9 mouse cellular contexts compared by ENCODE assay signal in the genomic region with DNA sequence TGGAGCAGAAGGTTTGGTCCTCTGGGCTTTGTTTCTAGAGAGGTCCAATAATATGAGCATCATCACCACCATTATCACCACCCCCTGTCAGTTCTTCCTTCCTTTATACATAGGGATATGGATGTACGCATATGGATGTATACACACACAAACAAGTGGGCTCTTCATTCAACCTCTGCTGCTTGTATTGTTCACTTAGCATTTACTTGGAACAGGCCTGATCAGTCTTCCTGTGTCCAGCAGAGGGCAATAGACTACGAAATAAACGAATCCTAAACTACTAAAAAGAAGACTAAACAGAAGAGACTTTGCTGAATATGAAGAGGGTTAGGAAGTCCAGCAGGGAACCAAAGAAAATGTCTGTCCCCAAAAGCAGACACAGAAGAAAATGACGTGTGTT. TPM values are rescaled to one million over a fixed set of nuclear protein-coding genes. Genes with fewer than 3 reads are reported as not detected.
A peak's percentile ranks its signal among the peaks of the same experiment; 100 is the strongest.
DNase-seq lines count a peak whose midpoint lies in the region; ATAC-seq and TF ChIP-seq lines count a peak whose summit lies in the region.
"Had no signal": no experiment of that assay in that cellular context is flagged by ENCODE, and none has a peak within 500 bp of the region (broad histone marks: within the 10 kb centered on the region; RNA-seq: fewer than 3 reads in every experiment).

No protein-coding gene starts in this region.

- DNase-seq in forebrain, postnatal 0 days: peak; percentile 39
- DNase-seq in lung, embryonic 14.5 days: peak; percentile 73
- DNase-seq in lung, postnatal 14 days: no peak
- peak; percentile 32 for DNase-seq in embryo, embryonic 11 days
- peak; percentile 55 for DNase-seq in retina, postnatal 1 day
- DNase-seq in right cerebral cortex, postnatal 4 days: no peak

- no peaks in the 10 kb centered on the region for H3K27me3 ChIP-seq in forebrain, postnatal 0 days (ENCODE audit: insufficient read depth, low read length)
- H3K27me3 ChIP-seq in forebrain, embryonic 13.5 days: no peaks in the 10 kb centered on the region
- H3K27me3 ChIP-seq in lung, embryonic 14.5 days (ENCODE audit: insufficient read depth, low read length): no peaks in the 10 kb centered on the region
- no peaks in the 10 kb centered on the region for H3K27me3 ChIP-seq in forebrain, embryonic 16.5 days (replicated peaks; ENCODE audit: control insufficient read depth, insufficient read depth, low read length)

- no peaks in the 10 kb centered on the region for H3K36me3 ChIP-seq in forebrain, postnatal 0 days (ENCODE audit: insufficient read depth)
- H3K36me3 ChIP-seq in forebrain, embryonic 13.5 days (ENCODE audit: poor library complexity, severe bottlenecking): no peaks in the 10 kb centered on the region
- no peaks in the 10 kb centered on the region for H3K36me3 ChIP-seq in lung, embryonic 14.5 days (ENCODE audit: insufficient read depth)
- no peaks in the 10 kb centered on the region for H3K36me3 ChIP-seq in forebrain, embryonic 16.5 days (ENCODE audit: control insufficient read depth, insufficient read depth)

- 39% methylated on average over 4 of the region's 4 CpGs for WGBS in forebrain, postnatal 0 days
- WGBS in forebrain, embryonic 13.5 days: 51% methylated on average over 4 of the region's 4 CpGs
- WGBS in lung, embryonic 14.5 days: 39% methylated on average over 4 of the region's 4 CpGs
- WGBS in forebrain, embryonic 16.5 days: 56% methylated on average over 4 of the region's 4 CpGs

- no peaks in the 10 kb centered on the region for H3K4me1 ChIP-seq in forebrain, postnatal 0 days (ENCODE audit: insufficient read depth)
- H3K4me1 ChIP-seq in forebrain, embryonic 13.5 days: 0 out of 2 replicates have a peak, but pooled peaks cover 4% of the 10 kb centered on the region
- no peaks in the 10 kb centered on the region for H3K4me1 ChIP-seq in lung, embryonic 14.5 days (ENCODE audit: insufficient read depth)
- 0 out of 2 replicates have a peak, but pooled peaks cover 3% of the 10 kb centered on the region for H3K4me1 ChIP-seq in forebrain, embryonic 16.5 days (replicated peaks; ENCODE audit: control insufficient read depth, insufficient read depth, low read length)

- no peak overlapping the region for H3K9ac ChIP-seq in forebrain, postnatal 0 days
- no peak overlapping the region for H3K9ac ChIP-seq in forebrain, embryonic 13.5 days
- H3K9ac ChIP-seq in lung, embryonic 14.5 days: no peak overlapping the region
- no peak overlapping the region for H3K9ac ChIP-seq in forebrain, embryonic 16.5 days (replicated peaks; ENCODE audit: low read depth, low read length)

- no peaks in the 10 kb centered on the region for H3K9me3 ChIP-seq in forebrain, postnatal 0 days (ENCODE audit: low read length)
- H3K9me3 ChIP-seq in forebrain, embryonic 13.5 days (replicated peaks): no peaks in the 10 kb centered on the region
- no peaks in the 10 kb centered on the region for H3K9me3 ChIP-seq in lung, embryonic 14.5 days (ENCODE audit: low read depth, low read length)
- H3K9me3 ChIP-seq in forebrain, embryonic 16.5 days (ENCODE audit: control insufficient read depth, low read length): no peaks in the 10 kb centered on the region

- ATAC-seq in forebrain, postnatal 0 days: no peak
- no peak for ATAC-seq in forebrain, embryonic 13.5 days
- no peak for ATAC-seq in lung, embryonic 14.5 days (ENCODE audit: insufficient read depth)
- no peak for ATAC-seq in forebrain, embryonic 16.5 days

- H3K4me2 ChIP-seq in forebrain, postnatal 0 days (ENCODE audit: low read depth): no peak overlapping the region
- no peak overlapping the region for H3K4me2 ChIP-seq in forebrain, embryonic 13.5 days
- no peak overlapping the region for H3K4me2 ChIP-seq in lung, embryonic 14.5 days
- H3K4me2 ChIP-seq in forebrain, embryonic 16.5 days (ENCODE audit: low read length): no peak overlapping the region

- peak; percentile 60 for TF ChIP-seq CTCF in forebrain, postnatal 0 days (IDR thresholded peaks at IDR 0.05; ENCODE audit: low read depth)
- peak; percentile 61 for TF ChIP-seq CTCF in lung, embryonic 14.5 days (IDR thresholded peaks at IDR 0.05; ENCODE audit: low read depth)

- H3K27ac ChIP-seq in forebrain, postnatal 0 days (ENCODE audit: low read depth, low read length): no peak overlapping the region
- no peak overlapping the region for H3K27ac ChIP-seq in forebrain, embryonic 13.5 days
- H3K27ac ChIP-seq in lung, embryonic 14.5 days (ENCODE audit: low read depth): no peak overlapping the region
- H3K27ac ChIP-seq in forebrain, embryonic 16.5 days (ENCODE audit: low read length): no peak overlapping the region

- no peak overlapping the region for H3K4me3 ChIP-seq in forebrain, postnatal 0 days (ENCODE audit: low read depth, low read length)
- H3K4me3 ChIP-seq in forebrain, embryonic 13.5 days: no peak overlapping the region
- no peak overlapping the region for H3K4me3 ChIP-seq in lung, embryonic 14.5 days (ENCODE audit: low read depth, low read length)
- H3K4me3 ChIP-seq in forebrain, embryonic 16.5 days (replicated peaks; ENCODE audit: low read length): no peak overlapping the region

RNA-seq across cellular contexts. Expression of a gene that starts 6.2 kb away (rescaled TPM):
- 0.92 and 2.8 TPM in 2 replicates for total RNA-seq in forebrain, postnatal 0 days (2014; rRNA removed)
- polyA plus RNA-seq in forebrain, postnatal 0 days (2015; fragmentation: Nextera tagmentation; extraction: Ambion mirVana): 0.80 and 1.5 TPM in 2 replicates
- 0.40 and 0.54 TPM in 2 replicates for polyA plus RNA-seq in forebrain, embryonic 13.5 days (2015; fragmentation: Nextera tagmentation; extraction: Ambion mirVana)
- polyA plus RNA-seq in lung, embryonic 14.5 days (2014; fragmentation: Nextera tagmentation; extraction: Ambion mirVana): 0.31 and 0.39 TPM in 2 replicates
- polyA plus RNA-seq in forebrain, embryonic 16.5 days (2015; fragmentation: Nextera tagmentation; extraction: Ambion mirVana): 0.62 and 0.89 TPM in 2 replicates

RNA-seq across cellular contexts. Expression of a gene that starts 7.2 kb away (rescaled TPM):
- not detected in 2 replicates for total RNA-seq in forebrain, postnatal 0 days (2014; rRNA removed)
- not detected in 2 replicates for polyA plus RNA-seq in forebrain, postnatal 0 days (2015; fragmentation: Nextera tagmentation; extraction: Ambion mirVana)
- polyA plus RNA-seq in forebrain, embryonic 13.5 days (2015; fragmentation: Nextera tagmentation; extraction: Ambion mirVana): not detected in 2 replicates
- polyA plus RNA-seq in lung, embryonic 14.5 days (2014; fragmentation: Nextera tagmentation; extraction: Ambion mirVana): not detected in 2 replicates
- polyA plus RNA-seq in forebrain, embryonic 16.5 days (2015; fragmentation: Nextera tagmentation; extraction: Ambion mirVana): not detected in 2 replicates
- polyA plus RNA-seq: heart, embryonic 14.5 days had no signal

RNA-seq across cellular contexts. Expression of a gene that starts 34.0 kb away (rescaled TPM):
- 10.3 and 14.3 TPM in 2 replicates for total RNA-seq in forebrain, postnatal 0 days (2014; rRNA removed)
- polyA plus RNA-seq in forebrain, postnatal 0 days (2015; fragmentation: Nextera tagmentation; extraction: Ambion mirVana): 5.3 and 8.0 TPM in 2 replicates
- polyA plus RNA-seq in forebrain, embryonic 13.5 days (2015; fragmentation: Nextera tagmentation; extraction: Ambion mirVana): 0.57 and 0.97 TPM in 2 replicates
- 4.8 and 5.4 TPM in 2 replicates for polyA plus RNA-seq in lung, embryonic 14.5 days (2014; fragmentation: Nextera tagmentation; extraction: Ambion mirVana)
- 3.2 and 3.3 TPM in 2 replicates for polyA plus RNA-seq in forebrain, embryonic 16.5 days (2015; fragmentation: Nextera tagmentation; extraction: Ambion mirVana)

RNA-seq across cellular contexts. Expression of a gene that starts 35.0 kb away (rescaled TPM):
- 150 and 222 TPM in 2 replicates for total RNA-seq in forebrain, postnatal 0 days (2014; rRNA removed)
- polyA plus RNA-seq in forebrain, postnatal 0 days (2015; fragmentation: Nextera tagmentation; extraction: Ambion mirVana): 79.1 and 115 TPM in 2 replicates
- polyA plus RNA-seq in forebrain, embryonic 13.5 days (2015; fragmentation: Nextera tagmentation; extraction: Ambion mirVana): 82.1 and 99.4 TPM in 2 replicates
- polyA plus RNA-seq in lung, embryonic 14.5 days (2014; fragmentation: Nextera tagmentation; extraction: Ambion mirVana): 72.5 and 83.8 TPM in 2 replicates
- 136 and 145 TPM in 2 replicates for polyA plus RNA-seq in forebrain, embryonic 16.5 days (2015; fragmentation: Nextera tagmentation; extraction: Ambion mirVana)

RNA-seq across cellular contexts. Expression of a gene that starts 48.6 kb away (rescaled TPM):
- total RNA-seq in forebrain, postnatal 0 days (2014; rRNA removed): 41.9 and 55.8 TPM in 2 replicates
- 40.7 and 62.7 TPM in 2 replicates for polyA plus RNA-seq in forebrain, postnatal 0 days (2015; fragmentation: Nextera tagmentation; extraction: Ambion mirVana)
- 17.2 and 21.4 TPM in 2 replicates for polyA plus RNA-seq in forebrain, embryonic 13.5 days (2015; fragmentation: Nextera tagmentation; extraction: Ambion mirVana)
- 26.5 and 28.3 TPM in 2 replicates for polyA plus RNA-seq in lung, embryonic 14.5 days (2014; fragmentation: Nextera tagmentation; extraction: Ambion mirVana)
- 30.8 and 41.4 TPM in 2 replicates for polyA plus RNA-seq in forebrain, embryonic 16.5 days (2015; fragmentation: Nextera tagmentation; extraction: Ambion mirVana)

Comparison
In these comparisons a context has a peak if more than half of its experiments do, and no peak if none do; other contexts are left out.
1. DNase-seq: peak in forebrain, postnatal 0 days (single experiment), lung, embryonic 14.5 days (single experiment), embryo, embryonic 11 days (single experiment) and retina, postnatal 1 day (single experiment); none in lung, postnatal 14 days (single experiment) and right cerebral cortex, postnatal 4 days (single experiment).